Mouse (Mus musculus) kidney, embryonic 16.5 days (tissue): Measurements from ENCODE around the gene Zfp827. TPM values are rescaled to one million over a fixed set of nuclear protein-coding genes. Genes with fewer than 3 reads are reported as not detected.

Experiments
- ATAC-seq: fragments of 200-750 bp; cut with Nextera tagmentation; 2 replicates; pipeline ENCODE4 v1.8.0; 2017; ENCODE audit warnings: moderate TSS enrichment; ENCODE audit not compliant: low FRiP score, low TSS enrichment
- H3K27ac ChIP-seq: fragments of 300-500 bp; sonication (generic); 2 replicates; pipeline ENCODE4 v1.5.1; 2014; ENCODE audit warnings: low read length
- H3K27me3 ChIP-seq: fragments of 300-500 bp; sonication (generic); 2 replicates; pipeline ENCODE4 v1.6.1; 2014; ENCODE audit warnings: low read length, control low read depth, mixed read lengths; ENCODE audit not compliant: insufficient read depth
- H3K36me3 ChIP-seq: fragments of 300-500 bp; sonication (generic); 2 replicates; pipeline ENCODE4 v1.6.1; 2014; ENCODE audit warnings: low read length, control low read depth, mixed read lengths; ENCODE audit not compliant: insufficient read depth
- H3K4me1 ChIP-seq: fragments of 300-500 bp; sonication (generic); 2 replicates; pipeline ENCODE4 v1.6.1; 2014; ENCODE audit warnings: low read length, control low read depth, mixed read lengths; ENCODE audit not compliant: insufficient read depth
- H3K4me2 ChIP-seq: fragments of 300-500 bp; sonication (generic); replicated peaks from 2 replicates; pipeline ENCODE4 v1.6.1; 2014; ENCODE audit warnings: low read depth, low read length
- H3K4me3 ChIP-seq: fragments of 300-500 bp; sonication (generic); 2 replicates; pipeline ENCODE4 v1.5.1; 2014; ENCODE audit warnings: mild to moderate bottlenecking, low read length
- H3K9ac ChIP-seq: fragments of 300-500 bp; sonication (generic); replicated peaks from 2 replicates; pipeline ENCODE4 v1.6.1; 2014; ENCODE audit warnings: low read length
- H3K9me3 ChIP-seq: fragments of 300-500 bp; sonication (generic); 2 replicates; pipeline ENCODE4 v1.6.1; 2016; ENCODE audit warnings: low read length, control low read depth
- WGBS: fragments of 180-500 bp; shearing (Covaris S2); extraction: QIAGEN DNeasy Blood & Tissue Kit; methylation state at CpG from one replicate; pipeline ENCODE4 v1.1.7; 2014; 5-methylcytosine and 5-hydroxymethylcytosine counted together
- polyA plus RNA-seq: library from polyadenylated mRNA; unstranded; fragments of >200 nt; fragmentation: Nextera tagmentation; extraction: Ambion mirVana; gene quantifications from 2 replicates; pipeline ENCODE4 v1.2.1, GENCODE M21; 2015

Zfp827 gene
- 6.9 and 7.3 TPM in 2 replicates for polyA plus RNA-seq

DNA sequence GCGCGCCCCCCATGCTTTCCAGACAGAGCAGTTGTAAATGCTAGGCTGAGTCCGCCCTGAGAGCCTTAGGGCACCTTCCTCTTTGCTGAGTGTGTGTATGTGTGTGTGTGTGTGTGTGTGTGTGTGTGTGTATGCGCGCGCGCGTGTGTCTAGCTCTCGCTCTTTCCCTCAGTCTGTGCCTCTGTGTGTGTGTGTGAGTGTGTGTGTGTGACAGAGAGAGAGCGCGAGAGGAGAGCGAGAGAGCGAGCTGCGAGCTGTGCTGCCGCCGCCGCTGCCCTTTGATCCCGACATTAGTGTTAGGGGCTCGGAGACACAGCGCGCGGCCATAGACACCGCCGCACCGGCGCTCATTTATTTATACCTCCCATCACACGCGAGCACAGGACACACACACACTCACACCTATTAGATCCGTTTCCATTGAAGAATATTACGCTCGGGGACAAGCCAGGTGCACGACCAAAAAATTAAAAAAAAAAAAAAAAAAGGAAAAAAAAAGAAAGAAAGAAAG is at the start of gene Zfp827:
Gene Zfp827 (plus strand): TSS at position 461 of the 511 bp plus-strand sequence.
- WGBS = 2% methylated on average over 32 of the region's 32 CpGs
- peak; percentile 50 for ATAC-seq

DNA sequence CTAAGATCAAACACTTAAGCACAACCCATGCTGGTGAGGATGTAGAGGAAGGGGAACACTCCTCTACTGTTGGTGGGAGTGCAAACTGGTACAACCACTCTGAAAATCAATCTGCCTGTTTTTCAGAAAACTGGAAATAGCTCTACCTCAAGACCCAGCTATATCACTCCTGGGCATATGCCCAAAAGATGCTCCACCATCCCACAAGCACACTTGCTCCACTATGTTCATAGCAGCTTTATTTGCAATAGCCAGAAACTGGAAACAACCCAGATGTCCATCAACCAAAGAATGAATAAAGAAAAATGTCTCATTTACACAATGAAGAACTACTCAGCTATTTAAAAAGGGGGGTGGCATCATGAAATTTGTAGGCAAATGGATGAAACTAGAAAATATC is 23.9 kb upstream of the Zfp827 start:
- Histone ChIP-seq H3K27me3 (no peaks in the 10 kb centered on the region), H3K27ac (no peak overlapping the region), H3K4me3 (no peak overlapping the region), H3K4me1 (no peaks in the 10 kb centered on the region), H3K9me3 (no peaks in the 10 kb centered on the region), H3K36me3 (no peaks in the 10 kb centered on the region), H3K4me2 (no peak overlapping the region), H3K9ac (no peak overlapping the region)
- no peak for ATAC-seq

More for the DNA sequence above, at the start of gene Zfp827:
- H3K4me3 ChIP-seq = peak within 1 kb of the TSS; percentile 91
- H3K4me1 ChIP-seq = peaks cover 20% of the 10 kb centered on the region
- peak within 1 kb of the TSS; percentile 100 for H3K9ac ChIP-seq
- H3K9me3 ChIP-seq = 0 out of 2 replicates have a peak, but pooled peaks cover 2% of the 10 kb centered on the region
- no peaks in the 10 kb centered on the region for H3K27me3 ChIP-seq
- H3K4me2 ChIP-seq = peak within 1 kb of the TSS; percentile 82
- H3K27ac ChIP-seq = peak within 1 kb of the TSS; percentile 100
- H3K36me3 ChIP-seq = no peaks in the 10 kb centered on the region

DNA sequence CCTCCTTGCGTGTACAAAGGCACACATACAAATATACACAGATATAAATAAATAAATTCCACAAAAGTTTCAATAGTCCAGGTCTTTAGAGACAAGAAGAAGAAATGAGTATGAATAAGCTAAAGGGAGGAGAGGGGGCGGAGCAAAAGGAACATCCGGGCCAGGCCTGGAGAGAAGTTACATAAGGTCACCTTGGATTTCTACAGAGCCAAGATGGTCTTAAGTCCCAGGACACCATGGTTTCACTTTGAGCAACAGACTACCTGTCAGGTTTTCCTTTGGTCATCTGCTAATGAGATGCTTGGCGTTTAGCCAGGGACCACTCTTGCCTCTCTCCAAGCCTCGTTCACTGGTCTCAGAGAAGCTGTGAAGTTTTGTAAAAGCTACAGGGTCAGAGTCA is 13.2 kb upstream of the Zfp827 start:
- no peak for ATAC-seq
- H3K36me3 ChIP-seq = no peaks in the 10 kb centered on the region
- 80% methylated on average over 5 of the region's 5 CpGs for WGBS
- no peak overlapping the region for H3K9ac ChIP-seq
- H3K4me3 ChIP-seq = no peak overlapping the region
- no peaks in the 10 kb centered on the region for H3K9me3 ChIP-seq
- no peak overlapping the region for H3K4me2 ChIP-seq
- H3K27ac ChIP-seq = no peak overlapping the region
- no peaks in the 10 kb centered on the region for H3K4me1 ChIP-seq
- H3K27me3 ChIP-seq = no peaks in the 10 kb centered on the region

DNA sequence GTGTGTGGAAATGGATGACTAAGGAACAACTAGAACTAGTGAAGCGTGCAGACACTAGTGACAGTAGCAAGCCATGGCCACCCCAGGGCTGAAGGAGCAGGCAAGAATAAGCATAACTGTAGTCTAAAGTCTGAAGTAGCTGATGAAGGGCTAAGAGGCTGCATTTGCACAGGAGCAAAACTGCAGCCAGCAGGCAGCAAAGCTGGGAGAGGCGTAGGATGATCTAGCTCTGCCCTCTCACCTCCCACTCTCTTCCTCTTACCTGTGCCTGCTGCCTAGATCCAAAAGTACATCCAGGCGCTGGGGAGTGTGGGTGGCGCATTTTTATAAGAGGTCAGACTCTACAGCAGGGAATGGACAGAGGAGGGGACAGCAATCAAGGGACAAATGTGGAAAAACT is 12.2 kb upstream of the Zfp827 start:
- Histone ChIP-seq H3K4me2 (no peak overlapping the region), H3K4me3 (no peak overlapping the region), H3K36me3 (no peaks in the 10 kb centered on the region), H3K27ac (no peak overlapping the region), H3K27me3 (no peaks in the 10 kb centered on the region), H3K9me3 (no peaks in the 10 kb centered on the region), H3K9ac (no peak overlapping the region), H3K4me1 (no peaks in the 10 kb centered on the region)
- 67% methylated on average over 4 of the region's 4 CpGs for WGBS
- no peak for ATAC-seq

DNA sequence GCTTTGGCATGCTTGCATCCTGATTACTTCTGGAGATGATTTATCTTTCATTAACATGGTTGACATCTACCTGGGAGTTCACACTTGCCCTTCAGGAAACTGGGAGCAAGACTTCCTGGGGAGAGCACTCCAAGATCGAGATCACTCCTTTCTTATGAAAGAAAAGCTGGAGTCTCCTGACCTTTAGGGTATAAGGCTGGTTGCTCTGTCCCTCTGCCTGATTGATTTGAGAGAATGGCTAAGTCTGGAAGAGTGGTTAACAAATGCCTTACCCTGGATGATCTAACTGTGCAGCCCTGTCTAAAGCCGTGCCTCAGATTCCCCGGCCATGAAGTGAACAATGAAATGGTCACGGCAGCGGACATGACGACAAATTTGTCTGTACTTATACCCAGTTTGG is 11.7 kb upstream of the Zfp827 start:
- H3K27ac ChIP-seq = no peak overlapping the region
- 64% methylated on average over 6 of the region's 6 CpGs for WGBS
- H3K4me3 ChIP-seq = no peak overlapping the region
- H3K9ac ChIP-seq = no peak overlapping the region
- H3K9me3 ChIP-seq = no peaks in the 10 kb centered on the region
- H3K36me3 ChIP-seq = no peaks in the 10 kb centered on the region
- no peak for ATAC-seq
- H3K4me1 ChIP-seq = no peaks in the 10 kb centered on the region
- no peak overlapping the region for H3K4me2 ChIP-seq
- H3K27me3 ChIP-seq = no peaks in the 10 kb centered on the region

DNA sequence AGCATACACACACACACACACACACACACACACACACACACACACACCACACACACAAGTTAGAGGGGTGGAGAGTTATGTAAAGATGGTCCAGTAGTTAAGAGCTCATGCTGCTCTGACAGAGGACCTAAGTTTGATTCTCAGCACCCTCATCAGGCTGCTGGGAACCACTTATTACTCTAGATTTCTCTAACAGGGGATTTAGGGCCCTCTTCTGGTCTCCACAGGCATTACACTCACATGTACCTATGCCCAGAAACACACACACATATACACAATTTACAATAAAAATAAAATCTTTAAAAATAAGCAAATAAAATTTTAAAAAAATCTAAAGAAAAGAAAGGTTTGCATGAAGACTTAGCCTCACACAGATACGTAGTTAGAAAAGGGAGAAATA is 4.3 kb upstream of the Zfp827 start:
- H3K4me1 ChIP-seq = no peaks in the 10 kb centered on the region; the same call in 1 of the 2 replicates
- H3K36me3 ChIP-seq = no peaks in the 10 kb centered on the region
- H3K4me2 ChIP-seq = no peak overlapping the region
- 0 out of 2 replicates have a peak, but pooled peaks cover 2% of the 10 kb centered on the region for H3K9me3 ChIP-seq
- ATAC-seq = no peak
- H3K27me3 ChIP-seq = no peaks in the 10 kb centered on the region
- H3K4me3 ChIP-seq = no peak overlapping the region
- no peak overlapping the region for H3K9ac ChIP-seq
- WGBS = 98% methylated on average over 1 of the region's 1 CpGs
- no peak overlapping the region for H3K27ac ChIP-seq

DNA sequence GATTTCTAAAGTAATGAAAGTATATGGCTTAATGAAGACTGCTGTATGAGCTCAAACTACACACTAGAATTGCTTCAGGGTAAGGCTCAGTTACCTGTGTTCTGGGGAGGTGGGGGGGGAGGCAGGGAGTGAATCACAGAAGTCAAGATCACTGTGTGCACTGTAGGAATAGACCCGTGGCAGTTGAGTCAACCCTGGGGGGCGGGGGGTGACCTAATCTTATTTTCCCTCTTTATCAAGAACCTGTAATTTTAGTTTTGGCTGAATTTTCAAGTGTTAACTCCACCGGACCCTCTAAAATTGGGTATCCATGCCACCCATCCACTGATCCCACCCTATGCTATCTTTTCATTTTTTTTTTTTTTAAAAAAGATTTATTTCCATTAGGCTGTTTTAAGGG is 918 bp upstream of the Zfp827 start:
- Histone ChIP-seq H3K9ac (no peak overlapping the region), H3K27me3 (no peaks in the 10 kb centered on the region), H3K4me2 (peak overlapping the region; percentile 82), H3K4me1 (peaks cover 15% of the 10 kb centered on the region), H3K9me3 (0 out of 2 replicates have a peak, but pooled peaks cover 2% of the 10 kb centered on the region), H3K27ac (no peak overlapping the region), H3K4me3 (peak overlapping the region; percentile 91), H3K36me3 (no peaks in the 10 kb centered on the region)
- WGBS = 23% methylated on average over 3 of the region's 3 CpGs
- no peak for ATAC-seq

DNA sequence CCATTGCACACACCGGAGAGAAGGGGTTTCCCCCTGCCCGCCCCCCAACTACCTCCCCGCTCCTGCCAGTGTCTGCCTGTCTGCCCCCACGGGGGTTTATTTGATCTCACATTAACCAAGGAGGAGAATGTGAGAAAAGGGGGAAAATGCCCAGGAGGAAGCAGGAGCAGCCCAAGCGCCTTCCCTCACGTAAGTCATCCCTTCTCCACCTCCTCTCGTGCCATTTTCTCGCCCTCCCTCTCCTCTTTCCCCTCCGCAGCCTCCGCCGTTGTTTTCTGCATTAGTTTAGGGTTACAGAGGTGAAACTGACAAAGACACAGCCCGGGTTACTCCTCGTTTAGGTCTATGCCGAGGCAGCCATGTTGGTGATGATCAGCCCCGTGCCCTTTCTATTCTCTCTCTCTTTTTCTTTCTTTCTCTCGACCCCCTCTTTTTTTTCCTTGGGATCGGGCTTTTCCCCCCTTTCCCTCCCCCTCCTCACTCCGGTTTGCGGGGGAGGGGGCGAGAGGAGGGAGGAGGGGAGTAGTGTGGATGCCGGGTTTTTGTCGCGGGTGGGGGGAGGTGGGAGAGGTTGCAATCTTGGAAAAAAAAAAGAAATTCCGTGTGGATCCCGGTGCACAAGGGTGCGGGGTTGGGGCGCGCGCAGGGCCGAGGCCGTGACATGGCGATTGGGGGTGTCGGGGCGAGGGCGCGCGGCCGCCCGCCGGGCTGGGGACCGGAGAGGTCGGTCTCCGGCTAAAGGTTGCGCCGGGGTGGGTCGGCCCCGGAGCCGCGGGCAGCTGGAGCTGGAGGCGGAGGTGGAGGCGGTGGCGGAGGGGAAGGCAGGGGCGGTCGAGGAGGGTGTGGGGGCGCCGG is 531 bp downstream of the Zfp827 start:
- under 1% methylated on average over 40 of the region's 56 CpGs for WGBS
- H3K9ac ChIP-seq = peak overlapping the region; percentile 100
- no peak; the same call in 1 of the 2 replicates for ATAC-seq

DNA sequence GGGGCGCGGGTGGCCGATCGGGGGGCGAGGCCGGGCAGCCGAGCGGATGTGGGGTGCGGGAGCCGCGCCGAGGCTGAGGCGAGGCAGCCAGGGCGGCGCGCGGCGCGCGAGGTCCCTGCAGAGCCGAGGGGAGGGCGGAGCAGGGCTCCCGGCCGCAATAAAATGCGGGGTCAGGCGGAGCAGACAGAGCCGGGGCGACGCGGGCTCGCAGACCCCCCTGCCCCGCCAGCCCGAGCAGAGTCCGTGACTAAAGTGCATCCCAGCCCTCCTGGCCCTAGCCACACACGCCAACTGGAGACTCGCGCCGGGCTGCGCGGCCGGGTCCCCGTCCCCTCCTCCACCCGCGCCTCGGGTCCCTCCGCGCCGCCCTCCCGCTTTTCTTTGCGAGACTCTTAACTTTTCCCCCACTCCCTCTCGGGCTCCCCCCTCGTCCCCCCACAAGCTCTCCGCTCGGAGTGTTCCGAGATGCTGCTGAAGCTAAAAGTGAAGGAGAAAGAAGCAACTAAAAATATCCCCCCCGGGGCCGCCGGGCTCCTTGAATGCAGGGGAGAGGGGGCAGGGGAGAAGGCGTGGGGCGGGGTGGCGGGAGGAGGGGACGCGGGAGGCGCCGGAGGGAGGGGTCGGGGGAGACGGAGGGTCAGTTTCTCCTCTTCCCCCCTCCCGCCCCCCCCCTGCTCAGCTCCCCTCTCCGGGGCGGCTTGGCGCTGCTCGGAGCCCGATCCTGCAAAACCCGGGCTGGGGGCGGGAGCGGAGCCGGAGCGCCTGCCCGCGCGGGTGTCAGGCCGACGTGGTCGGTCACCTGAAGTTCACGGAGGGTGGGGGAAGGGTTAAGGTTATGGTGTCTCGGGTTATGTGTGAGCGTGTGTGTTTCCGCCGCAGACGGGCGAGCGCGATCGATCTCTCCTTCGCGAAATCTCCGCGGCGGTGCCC is 1.4 kb downstream of the Zfp827 start:
- Histone ChIP-seq H3K4me1 (peaks cover 32% of the 10 kb centered on the region), H3K9ac (peak overlapping the region; percentile 100), H3K27ac (peak overlapping the region; percentile 100), H3K4me3 (peak overlapping the region; percentile 91), H3K27me3 (no peaks in the 10 kb centered on the region), H3K9me3 (no peaks in the 10 kb centered on the region), H3K36me3 (no peaks in the 10 kb centered on the region), H3K4me2 (peak overlapping the region; percentile 82)
- ATAC-seq = peak; percentile 87
- WGBS = under 1% methylated on average over 72 of the region's 99 CpGs

More for the DNA sequence above, 531 bp downstream of the Zfp827 start:
- H3K4me2 ChIP-seq = peak overlapping the region; percentile 82
- 0 out of 2 replicates have a peak, but pooled peaks cover 2% of the 10 kb centered on the region for H3K9me3 ChIP-seq
- no peaks in the 10 kb centered on the region for H3K36me3 ChIP-seq
- H3K4me3 ChIP-seq = peak overlapping the region; percentile 91
- H3K4me1 ChIP-seq = peaks cover 27% of the 10 kb centered on the region
- H3K27me3 ChIP-seq = no peaks in the 10 kb centered on the region
- H3K27ac ChIP-seq = peak overlapping the region; percentile 100
